Comparison of ENCODE assay signal across 10 mouse cellular contexts in genomic region chr15:103503251-103503600, GRCm38 (mm10). TPM values are rescaled to one million over a fixed set of nuclear protein-coding genes. Genes with fewer than 3 reads are reported as not detected.
DNase-seq lines count a peak whose midpoint lies in the region; ATAC-seq and TF ChIP-seq lines count a peak whose summit lies in the region.
"Had no signal": no experiment of that assay in that cellular context is flagged by ENCODE, and none has a peak within 500 bp of the region (broad histone marks: within the 10 kb centered on the region; RNA-seq: fewer than 3 reads in every experiment).

No protein-coding gene starts in this region.

- no peaks in the 10 kb centered on the region for H3K9me3 ChIP-seq in lung, embryonic 14.5 days (ENCODE audit: low read depth, low read length)
- no peaks in the 10 kb centered on the region for H3K9me3 ChIP-seq in forebrain, embryonic 11.5 days (ENCODE audit: control insufficient read depth, low read length)
- H3K9me3 ChIP-seq in intestine, postnatal 0 days (ENCODE audit: control insufficient read depth), result no peaks in the 10 kb centered on the region
- no peaks in the 10 kb centered on the region for H3K9me3 ChIP-seq in neural tube, embryonic 15.5 days (replicated peaks)

- 1% methylated on average over 15 of the region's 15 CpGs for WGBS in lung, embryonic 14.5 days
- under 1% methylated on average over 15 of the region's 15 CpGs for WGBS in forebrain, embryonic 11.5 days
- under 1% methylated on average over 14 of the region's 15 CpGs for WGBS in intestine, postnatal 0 days
- WGBS in neural tube, embryonic 15.5 days, result under 1% methylated on average over 15 of the region's 15 CpGs

- no peaks in the 10 kb centered on the region for H3K4me1 ChIP-seq in lung, embryonic 14.5 days (ENCODE audit: insufficient read depth)
- peaks cover 5% of the 10 kb centered on the region; the same call in 1 of the 2 replicates for H3K4me1 ChIP-seq in forebrain, embryonic 11.5 days (replicated peaks; ENCODE audit: control insufficient read depth, insufficient read depth, low read length)
- H3K4me1 ChIP-seq in intestine, postnatal 0 days (replicated peaks; ENCODE audit: control insufficient read depth, insufficient read depth, low read length), result no peaks in the 10 kb centered on the region
- peaks cover 51% of the 10 kb centered on the region for H3K4me1 ChIP-seq in neural tube, embryonic 15.5 days

- H3K27ac ChIP-seq in lung, embryonic 14.5 days (ENCODE audit: low read depth), result no peak overlapping the region
- no peak overlapping the region for H3K27ac ChIP-seq in forebrain, embryonic 11.5 days (ENCODE audit: low read depth, low read length)
- H3K27ac ChIP-seq in intestine, postnatal 0 days (ENCODE audit: low read depth, low read length), result no peak overlapping the region
- H3K27ac ChIP-seq in neural tube, embryonic 15.5 days (replicated peaks), result peak overlapping the region; percentile 87

- no peak for DNase-seq in lung, embryonic 14.5 days
- DNase-seq in lung, postnatal 10 days, result no peak
- no peak for DNase-seq in forebrain, embryonic 11.5 days (ENCODE audit: low spot score)
- no peak for DNase-seq in gastrocnemius, adult 8-10 months (ENCODE audit: low spot score in 2 of 2)
- no peak for DNase-seq in embryo, embryonic 9.5 days (ENCODE audit: extremely low spot score)

- peak overlapping the region; percentile 49 for H3K9ac ChIP-seq in lung, embryonic 14.5 days
- peak overlapping the region; percentile 72 for H3K9ac ChIP-seq in forebrain, embryonic 11.5 days (ENCODE audit: low read length)
- peak overlapping the region; percentile 46 for H3K9ac ChIP-seq in intestine, postnatal 0 days (ENCODE audit: low read depth, low read length)
- peak overlapping the region; percentile 91 for H3K9ac ChIP-seq in neural tube, embryonic 15.5 days (replicated peaks)

- H3K4me2 ChIP-seq in lung, embryonic 14.5 days, result peak overlapping the region; percentile 99
- peak overlapping the region; percentile 94 for H3K4me2 ChIP-seq in forebrain, embryonic 11.5 days (ENCODE audit: low read depth, low read length, severe bottlenecking)
- peak overlapping the region; percentile 94 for H3K4me2 ChIP-seq in intestine, postnatal 0 days (replicated peaks; ENCODE audit: low read depth)
- peak overlapping the region; percentile 82 for H3K4me2 ChIP-seq in neural tube, embryonic 15.5 days

- no peaks in the 10 kb centered on the region for H3K36me3 ChIP-seq in lung, embryonic 14.5 days (ENCODE audit: insufficient read depth)
- H3K36me3 ChIP-seq in forebrain, embryonic 11.5 days (ENCODE audit: control insufficient read depth, insufficient read depth, low read length), result no peaks in the 10 kb centered on the region
- H3K36me3 ChIP-seq in intestine, postnatal 0 days (ENCODE audit: control insufficient read depth, insufficient read depth), result no peaks in the 10 kb centered on the region
- no peaks in the 10 kb centered on the region for H3K36me3 ChIP-seq in neural tube, embryonic 15.5 days

- ATAC-seq in lung, embryonic 14.5 days (ENCODE audit: insufficient read depth), result no peak; the same call in 1 of the 2 replicates
- ATAC-seq in forebrain, embryonic 11.5 days (replicated peaks; ENCODE audit: low FRiP score), result peak; percentile 70; the same call in 1 of the 2 replicates
- ATAC-seq in intestine, postnatal 0 days, result no peak
- peak; percentile 68 for ATAC-seq in neural tube, embryonic 15.5 days (ENCODE audit: low FRiP score)

- peak overlapping the region; percentile 52 for H3K4me3 ChIP-seq in lung, embryonic 14.5 days (ENCODE audit: low read depth, low read length)
- H3K4me3 ChIP-seq in forebrain, embryonic 11.5 days (ENCODE audit: low read depth, low read length), result peak overlapping the region; percentile 55
- H3K4me3 ChIP-seq in intestine, postnatal 0 days (ENCODE audit: low read depth, low read length), result peak overlapping the region; percentile 54
- peak overlapping the region; percentile 72 for H3K4me3 ChIP-seq in neural tube, embryonic 15.5 days (replicated peaks)

- H3K27me3 ChIP-seq in lung, embryonic 14.5 days (ENCODE audit: insufficient read depth, low read length), result peaks cover 29% of the 10 kb centered on the region
- H3K27me3 ChIP-seq in forebrain, embryonic 11.5 days (ENCODE audit: control insufficient read depth, insufficient read depth, low read length), result no peaks in the 10 kb centered on the region
- H3K27me3 ChIP-seq in intestine, postnatal 0 days (replicated peaks; ENCODE audit: control insufficient read depth, insufficient read depth, low read length), result peaks cover 29% of the 10 kb centered on the region
- H3K27me3 ChIP-seq in neural tube, embryonic 15.5 days (replicated peaks), result no peaks in the 10 kb centered on the region

- no peak for TF ChIP-seq CTCF in lung, embryonic 14.5 days (IDR thresholded peaks at IDR 0.05; ENCODE audit: low read depth)
- TF ChIP-seq CTCF in intestine, postnatal 0 days (IDR thresholded peaks at IDR 0.05; ENCODE audit: low read depth), result no peak

RNA-seq across cellular contexts. Expression of gene Pde1b, which starts 0.4 kb away (rescaled TPM):
- 1.8 and 2.5 TPM in 2 replicates for polyA plus RNA-seq in lung, embryonic 14.5 days (2014; fragmentation: Nextera tagmentation; extraction: Ambion mirVana)
- 27.2 and 29.9 TPM in 2 replicates for polyA plus RNA-seq in forebrain, embryonic 11.5 days (2014; fragmentation: Nextera tagmentation; extraction: Ambion mirVana)
- polyA plus RNA-seq in intestine, postnatal 0 days (2015; fragmentation: Nextera tagmentation; extraction: Ambion mirVana), result 4.0 and 4.5 TPM in 2 replicates
- 77.9 and 89.8 TPM in 2 replicates for polyA plus RNA-seq in neural tube, embryonic 15.5 days (2015; fragmentation: Nextera tagmentation; extraction: Ambion mirVana)
- total RNA-seq in gastrocnemius, adult 8-10 months (2022), result under 1 TPM; 0.41 to 0.52 (median 0.46) TPM

RNA-seq across cellular contexts. Expression of gene Ppp1r1a, which starts 34.6 kb away (rescaled TPM):
- 6.3 and 6.9 TPM in 2 replicates for polyA plus RNA-seq in lung, embryonic 14.5 days (2014; fragmentation: Nextera tagmentation; extraction: Ambion mirVana)
- polyA plus RNA-seq in forebrain, embryonic 11.5 days (2014; fragmentation: Nextera tagmentation; extraction: Ambion mirVana), result 38.8 and 43.7 TPM in 2 replicates
- 6.1 and 7.8 TPM in 2 replicates for polyA plus RNA-seq in intestine, postnatal 0 days (2015; fragmentation: Nextera tagmentation; extraction: Ambion mirVana)
- polyA plus RNA-seq in neural tube, embryonic 15.5 days (2015; fragmentation: Nextera tagmentation; extraction: Ambion mirVana), result 94.4 and 118 TPM in 2 replicates
- total RNA-seq in gastrocnemius, adult 8-10 months (2022), result 100 to 1,000 TPM in 2 of 4 experiments, 10 to 100 TPM in 2; 77.3 to 125 (median 101) TPM
- total RNA-seq: neutrophil, adult 5-6 weeks had no signal

RNA-seq across cellular contexts. Expression of gene Nckap1l, which starts 49.6 kb away (rescaled TPM):
- polyA plus RNA-seq in lung, embryonic 14.5 days (2014; fragmentation: Nextera tagmentation; extraction: Ambion mirVana), result 2.6 and 2.8 TPM in 2 replicates
- 0.91 and 1.5 TPM in 2 replicates for polyA plus RNA-seq in forebrain, embryonic 11.5 days (2014; fragmentation: Nextera tagmentation; extraction: Ambion mirVana)
- polyA plus RNA-seq in intestine, postnatal 0 days (2015; fragmentation: Nextera tagmentation; extraction: Ambion mirVana), result 1.7 TPM in 2 replicates
- polyA plus RNA-seq in neural tube, embryonic 15.5 days (2015; fragmentation: Nextera tagmentation; extraction: Ambion mirVana), result 1.9 and 5.6 TPM in 2 replicates
- 1 to 10 TPM in 1 of 4 experiments, under 1 TPM in 3; 0.27 to 1.0 (median 0.63) TPM for total RNA-seq in gastrocnemius, adult 8-10 months (2022)

RNA-seq across cellular contexts. Expression of gene Gtsf2, which starts 55.0 kb away (rescaled TPM):
- not detected in 2 replicates for polyA plus RNA-seq in lung, embryonic 14.5 days (2014; fragmentation: Nextera tagmentation; extraction: Ambion mirVana)
- polyA plus RNA-seq in forebrain, embryonic 11.5 days (2014; fragmentation: Nextera tagmentation; extraction: Ambion mirVana), result 0.55 TPM in 1 of 2 replicates, not detected in the other
- polyA plus RNA-seq in intestine, postnatal 0 days (2015; fragmentation: Nextera tagmentation; extraction: Ambion mirVana), result not detected in 2 replicates
- not detected in 2 replicates for polyA plus RNA-seq in neural tube, embryonic 15.5 days (2015; fragmentation: Nextera tagmentation; extraction: Ambion mirVana)
- not detected for total RNA-seq in gastrocnemius, adult 8-10 months (2022)
- total RNA-seq: adrenal gland, adult 18-20 months; gastrocnemius, postnatal 36 days; neutrophil, adult 5-6 weeks had no signal

Comparison
In these comparisons a context has a peak if more than half of its experiments do, and no peak if none do; other contexts are left out.
1. ATAC-seq: peak in forebrain, embryonic 11.5 days (single experiment) and neural tube, embryonic 15.5 days (single experiment); none in lung, embryonic 14.5 days (single experiment) and intestine, postnatal 0 days (single experiment).
2. Peak in every context shown above with its lines, with median percentiles within 50 percentile points of each other: H3K4me2 ChIP-seq, H3K4me3 ChIP-seq and H3K9ac ChIP-seq.